Mouse (Mus musculus) liver, embryonic 14.5 days (tissue): ENCODE data around the gene Ntn5. TPM values are rescaled to one million over a fixed set of nuclear protein-coding genes. Genes with fewer than 3 reads are reported as not detected.
"Not testable (repeated sequence)": the region's sequence is repeated elsewhere in the genome, so short reads cannot be mapped to it uniquely, and the experiment has no call there.

ENCODE experiments used
- ATAC-seq: fragments of 200-750 bp; cut with Nextera tagmentation; 2 replicates; pipeline ENCODE4 v1.8.0; 2017; ENCODE audit warnings: moderate number of reproducible peaks, mild to moderate bottlenecking, moderate library complexity; ENCODE audit not compliant: insufficient read depth
- DNase-seq, 3 experiments: peaks; one replicate each; pipeline ENCODE4 v3.0.0-alpha.2; 2012 to 2013; ENCODE audit warnings: low read depth in 3 of 3, low spot score in 3 of 3
- H3K27ac ChIP-seq: fragments of 300-500 bp; sonication (generic); 2 replicates; pipeline ENCODE4 v1.5.1; 2014; ENCODE audit warnings: moderate library complexity, mild to moderate bottlenecking, control low read depth, inconsistent platforms
- H3K27me3 ChIP-seq: fragments of 300-500 bp; sonication (generic); 2 replicates; pipeline ENCODE4 v1.6.1; 2014; ENCODE audit warnings: mild to moderate bottlenecking, low read length, moderate library complexity; ENCODE audit not compliant: control insufficient read depth, insufficient read depth
- H3K36me3 ChIP-seq: fragments of 300-500 bp; sonication (generic); replicated peaks from 2 replicates; pipeline ENCODE4 v1.6.1; 2014; ENCODE audit warnings: low read depth; ENCODE audit not compliant: control insufficient read depth, insufficient read depth
- H3K4me1 ChIP-seq, 2 experiments: fragments of 200-500 bp in 1 of 2; fragments of 300-500 bp in 1 of 2; sonication (generic) in 1 of 2; replicated peaks; 2 replicates each; pipeline ENCODE4 v1.6.1; 2012 to 2014; ENCODE audit warnings: antibody characterized with exemption in 1 of 2, inconsistent platforms in 1 of 2, low read length in 1 of 2; ENCODE audit not compliant: control insufficient read depth in 2 of 2, insufficient read depth in 2 of 2
- H3K4me2 ChIP-seq: fragments of 300-500 bp; sonication (generic); 2 replicates; pipeline ENCODE4 v1.6.1; 2014; ENCODE audit warnings: low read depth, mild to moderate bottlenecking, control low read depth, moderate library complexity
- H3K4me3 ChIP-seq, 2 experiments: fragments of 200-500 bp in 1 of 2; fragments of 300-500 bp in 1 of 2; sonication (generic) in 1 of 2; 2 replicates each; pipeline ENCODE4 v1.5.1; 2012 to 2014; ENCODE audit warnings: low read depth in 2 of 2, low read length in 2 of 2, mild to moderate bottlenecking in 2 of 2, control low read depth in 1 of 2, inconsistent platforms in 1 of 2, moderate library complexity in 1 of 2; ENCODE audit not compliant: insufficient read depth in 1 of 2
- H3K9ac ChIP-seq: fragments of 300-500 bp; sonication (generic); replicated peaks from 2 replicates; pipeline ENCODE4 v1.6.1; 2014; ENCODE audit warnings: mild to moderate bottlenecking, control low read depth, moderate library complexity
- H3K9me3 ChIP-seq: fragments of 300-500 bp; sonication (generic); 2 replicates; pipeline ENCODE4 v1.6.1; 2016; ENCODE audit warnings: low read length, mixed read lengths; ENCODE audit not compliant: control insufficient read depth
- CTCF ChIP-seq: IDR thresholded peaks from 2 replicates; pipeline ENCODE4 v1.5.1; 2016; ENCODE audit warnings: antibody characterized with exemption, low read depth, control low read depth
- EP300 ChIP-seq: IDR thresholded peaks from 2 replicates; pipeline ENCODE4 v1.6.1; 2016; ENCODE audit warnings: antibody characterized with exemption, low read depth
- WGBS: fragments of 180-500 bp; shearing (Covaris S2); extraction: QIAGEN DNeasy Blood & Tissue Kit; methylation state at CpG from one replicate; pipeline ENCODE4 v1.1.7; 2014; ENCODE audit not compliant: insufficient replicate concordance; 5-methylcytosine and 5-hydroxymethylcytosine counted together
- polyA plus RNA-seq, 2 experiments: library from polyadenylated mRNA; depleted of rRNA in 1 of 2; stranded (reverse) in 1 of 2; unstranded in 1 of 2; fragments of >200 nt; fragmentation: Nextera tagmentation in 1 of 2; extraction: Ambion mirVana in 1 of 2; gene quantifications; 2 replicates each; pipeline versions ENCODE4 v1.2.1 to v1.2.3; 2012 to 2014

Ntn5 gene
- polyA plus RNA-seq, 2 experiments = not detected

GRCm38 (mm10) chr7:45654424-45655047 is 29.3 kb upstream of the Ntn5 start:
- WGBS = 31% methylated on average over 17 of the region's 17 CpGs
- Histone ChIP-seq H3K9me3 (no peaks in the 10 kb centered on the region), H3K36me3 (no peaks in the 10 kb centered on the region), H3K27me3 (no peaks in the 10 kb centered on the region), H3K4me1 (peaks cover 0 to 5% of the 10 kb centered on the region in 2 experiments; a peak in 3 of 4 replicates), H3K9ac (no peak overlapping the region), H3K4me2 (peak overlapping the region; percentile 31; the same call in 1 of the 2 replicates), H3K27ac (no peak overlapping the region), H3K4me3 (peak overlapping the region in 1 of 2 experiments; percentile 29; a peak in 2 of 4 replicates)
- ATAC-seq (no peak), DNase-seq (no peak)
- TF ChIP-seq CTCF = no peak

DNA sequence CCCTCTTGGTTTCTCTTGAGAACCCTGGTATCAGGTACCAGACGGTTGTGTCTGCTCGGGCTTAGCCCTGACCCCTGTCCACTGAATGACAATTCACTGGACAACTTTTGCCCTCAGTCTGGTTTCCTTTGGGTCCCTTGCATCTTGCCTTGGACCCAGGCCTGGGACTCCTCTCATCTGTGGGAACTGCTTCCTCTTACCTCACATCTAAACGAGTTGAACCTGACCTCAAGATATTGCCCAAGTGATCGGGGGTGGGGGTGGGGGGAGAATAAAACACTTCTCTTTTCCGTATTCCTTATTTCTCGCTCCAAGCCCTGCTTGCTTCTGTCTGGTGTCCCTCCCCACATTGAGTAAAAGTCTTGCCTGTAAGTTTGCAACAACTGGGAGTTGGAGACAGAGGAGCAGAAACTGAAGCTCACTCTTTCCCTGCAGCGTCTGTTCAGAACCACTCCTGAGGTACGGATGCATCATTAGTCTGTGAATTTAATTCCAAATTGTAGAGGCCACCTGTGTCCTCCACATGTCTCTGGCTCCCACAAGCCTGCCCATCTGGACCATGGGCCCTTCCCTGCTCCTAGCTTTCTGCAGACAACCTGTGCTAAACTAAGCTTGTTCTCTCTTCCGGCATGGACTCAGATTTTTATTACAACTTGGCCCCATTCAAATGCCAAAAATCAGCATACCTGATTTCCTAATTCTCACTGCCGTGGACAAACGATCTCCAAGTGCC is 22.9 kb upstream of the Ntn5 start:
- Histone ChIP-seq H3K4me2 (no peak overlapping the region), H3K36me3 (no peaks in the 10 kb centered on the region), H3K27ac (no peak overlapping the region), H3K9me3 (no peaks in the 10 kb centered on the region), H3K9ac (no peak overlapping the region), H3K4me1 (peaks cover 0 to 5% of the 10 kb centered on the region in 2 experiments; a peak in 1 of 4 replicates), H3K27me3 (no peaks in the 10 kb centered on the region), H3K4me3 (no peak overlapping the region)
- DNase-seq = no peak
- WGBS = 48% methylated on average over 11 of the region's 11 CpGs
- no peak for ATAC-seq
- TF ChIP-seq CTCF (no peak), EP300 (no peak)

DNA sequence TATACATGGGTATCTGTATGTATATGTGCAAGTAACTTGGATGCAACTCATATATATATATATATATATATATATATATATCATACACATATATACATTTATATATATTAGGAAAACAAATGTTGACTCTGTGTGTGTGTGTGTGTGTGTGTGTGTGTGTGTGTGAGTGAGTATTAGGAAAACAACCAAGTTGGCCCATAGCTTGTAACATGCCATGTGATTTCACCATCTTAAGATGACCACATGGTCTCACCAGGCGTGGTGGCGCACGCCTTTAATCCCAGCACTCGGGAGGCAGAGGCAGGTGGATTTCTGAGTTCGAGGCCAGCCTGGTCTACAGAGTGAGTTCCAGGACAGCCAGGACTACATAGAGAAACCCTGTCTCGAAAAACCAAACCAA is 22.1 kb upstream of the Ntn5 start:
- H3K4me1 ChIP-seq, ATAC-seq, H3K27me3 ChIP-seq, DNase-seq, H3K9me3 ChIP-seq, H3K27ac ChIP-seq, H3K9ac ChIP-seq, H3K4me2 ChIP-seq, H3K4me3 ChIP-seq, H3K36me3 ChIP-seq: not testable (repeated sequence)
- 64% methylated on average over 6 of the region's 6 CpGs for WGBS

DNA sequence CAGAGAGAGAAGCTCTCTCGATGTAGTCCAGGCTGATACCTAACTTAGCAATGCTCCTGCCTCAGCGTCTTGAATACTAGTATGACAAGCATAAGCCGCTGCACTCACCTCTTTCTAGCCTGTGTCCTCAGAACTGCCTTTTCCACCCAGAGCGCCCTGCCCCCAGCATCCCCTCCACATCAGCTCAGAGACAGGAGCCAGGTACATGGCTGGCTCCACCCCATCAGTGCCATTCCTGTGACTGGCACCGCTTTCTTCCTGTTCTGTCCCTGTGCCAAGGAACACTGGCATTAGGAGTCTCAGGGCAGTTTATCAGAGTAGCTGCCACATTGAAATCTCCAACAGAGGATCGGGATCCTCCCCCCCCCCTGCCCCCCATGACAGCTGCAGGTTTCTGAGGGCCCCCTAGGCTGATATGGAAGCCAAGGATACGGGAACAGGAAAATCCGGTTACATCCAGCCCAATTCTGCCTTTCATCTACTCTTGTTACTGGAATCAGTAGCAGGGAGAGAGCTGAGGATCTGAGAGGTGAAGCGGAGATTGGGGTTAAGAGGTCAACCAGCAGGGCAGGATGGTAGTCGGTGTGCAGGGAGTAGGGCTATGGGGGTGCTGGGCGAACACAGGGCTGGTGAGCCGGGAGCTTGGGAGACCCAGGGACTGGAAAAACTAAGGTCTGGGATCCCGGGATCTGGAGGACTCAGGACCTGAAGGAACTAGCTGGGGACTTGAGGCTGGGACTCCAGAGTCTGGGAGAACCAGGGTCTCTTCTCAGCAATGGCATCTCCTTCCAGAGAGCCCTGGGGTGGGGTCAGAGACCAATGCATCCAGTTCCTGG is 18.3 kb upstream of the Ntn5 start:
- H3K9ac ChIP-seq = no peak overlapping the region
- no peak overlapping the region for H3K4me2 ChIP-seq
- no peak overlapping the region for H3K27ac ChIP-seq
- 43% methylated on average over 13 of the region's 13 CpGs for WGBS
- TF ChIP-seq CTCF (no peak), EP300 (no peak)
- peaks cover 0 to 5% of the 10 kb centered on the region in 2 experiments; a peak in 1 of 4 replicates for H3K4me1 ChIP-seq
- H3K27me3 ChIP-seq = no peaks in the 10 kb centered on the region
- no peaks in the 10 kb centered on the region for H3K36me3 ChIP-seq
- ATAC-seq = no peak
- DNase-seq = no peak
- H3K4me3 ChIP-seq = no peak overlapping the region
- no peaks in the 10 kb centered on the region for H3K9me3 ChIP-seq

- DNase-seq = no peak
- Histone ChIP-seq H3K36me3 (no peaks in the 10 kb centered on the region), H3K9me3 (no peaks in the 10 kb centered on the region), H3K4me3 (no peak within 1 kb of the TSS), H3K27ac (no peak within 1 kb of the TSS), H3K9ac (no peak within 1 kb of the TSS), H3K27me3 (no peaks in the 10 kb centered on the region), H3K4me2 (no peak within 1 kb of the TSS), H3K4me1 (peaks cover 0 to 5% of the 10 kb centered on the region in 2 experiments; a peak in 1 of 4 replicates)
- 65% methylated on average over 7 of the region's 7 CpGs for WGBS
- ATAC-seq = no peak
- TF ChIP-seq CTCF (no peak), EP300 (no peak)
These were observed 17.7 kb upstream of the Ntn5 start, which contains the start of gene Fut2 for GRCm38 (mm10) chr7:45666161-45666560. TSS of gene Fut2 (minus strand) at chr7:45666394.
